Mouse (Mus musculus) cerebellum, adult (tissue): ENCODE data around the gene Fmr1nb.
"Not testable (repeated sequence)": the region's sequence is repeated elsewhere in the genome, so short reads cannot be mapped to it uniquely, and the experiment has no call there.

Source experiments
- ATAC-seq: cut with Nextera tagmentation; 2 replicates; pipeline ENCODE4 v1.9.2; 2017; ENCODE audit warnings: mild to moderate bottlenecking, moderate library complexity, mixed read lengths; ENCODE audit not compliant: insufficient number of reproducible peaks, low FRiP score, low TSS enrichment

Gene Fmr1nb

DNA sequence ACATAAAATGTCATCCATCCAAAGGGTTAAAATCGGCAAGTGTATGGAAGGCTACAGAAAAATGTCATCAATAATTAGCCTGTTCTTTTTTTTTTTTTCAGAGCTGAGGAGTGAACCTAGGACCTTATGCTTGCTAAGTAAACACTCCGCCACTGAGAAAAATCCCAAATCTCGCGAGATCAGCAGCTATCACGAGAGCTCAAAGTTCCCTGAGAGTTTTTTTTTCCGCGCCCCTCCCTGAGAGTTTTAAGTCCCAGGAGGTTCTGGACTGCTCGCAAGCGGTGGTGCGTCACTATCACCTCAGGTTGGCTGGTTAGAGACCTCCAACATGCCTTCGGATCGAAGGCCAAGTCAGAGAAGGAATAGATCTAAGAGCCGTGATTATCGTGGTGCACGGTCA is at the start of gene Fmr1nb:
Gene Fmr1nb (plus strand): TSS at position 234 of the 400 bp plus-strand sequence.
- ATAC-seq: no peak

DNA sequence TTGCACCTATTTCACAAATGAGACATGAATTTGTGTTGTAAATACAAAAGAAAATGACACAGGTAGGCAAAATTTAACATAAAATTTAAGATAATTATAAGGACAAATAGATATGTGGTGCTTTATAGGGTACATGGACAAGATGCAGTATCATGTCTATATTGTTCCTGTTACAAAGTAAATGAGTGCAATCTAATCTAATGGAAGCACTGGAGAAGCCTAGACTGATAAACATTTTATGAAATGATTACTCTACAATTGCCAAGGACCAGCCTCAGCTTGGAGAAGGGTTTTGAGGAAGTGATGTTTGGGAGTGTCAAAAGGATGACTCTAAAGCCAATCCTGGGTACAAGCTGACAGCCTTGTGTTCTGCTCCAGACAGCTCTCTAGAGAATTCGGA is 24.7 kb upstream of the Fmr1nb start:
- no peak for ATAC-seq

DNA sequence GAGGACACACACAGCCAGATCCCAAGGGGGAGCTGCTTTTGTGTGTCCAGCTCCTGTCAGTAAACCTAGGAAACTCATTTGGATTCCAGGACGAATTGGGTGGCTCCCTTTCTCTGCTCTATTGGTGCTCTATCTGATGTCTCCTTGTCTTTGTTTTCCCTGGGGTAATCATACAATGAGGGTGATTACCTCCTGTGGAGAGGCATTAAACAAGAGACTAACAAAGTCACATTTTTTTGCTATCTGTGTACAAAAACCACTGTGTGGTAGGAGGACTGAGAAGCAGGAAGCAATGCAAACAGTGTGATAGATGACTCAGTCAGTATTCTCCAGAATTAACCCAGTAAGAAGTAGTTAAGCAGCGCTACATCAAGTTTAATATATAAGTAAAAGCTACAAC is 21.6 kb upstream of the Fmr1nb start:
- ATAC-seq: no peak

DNA sequence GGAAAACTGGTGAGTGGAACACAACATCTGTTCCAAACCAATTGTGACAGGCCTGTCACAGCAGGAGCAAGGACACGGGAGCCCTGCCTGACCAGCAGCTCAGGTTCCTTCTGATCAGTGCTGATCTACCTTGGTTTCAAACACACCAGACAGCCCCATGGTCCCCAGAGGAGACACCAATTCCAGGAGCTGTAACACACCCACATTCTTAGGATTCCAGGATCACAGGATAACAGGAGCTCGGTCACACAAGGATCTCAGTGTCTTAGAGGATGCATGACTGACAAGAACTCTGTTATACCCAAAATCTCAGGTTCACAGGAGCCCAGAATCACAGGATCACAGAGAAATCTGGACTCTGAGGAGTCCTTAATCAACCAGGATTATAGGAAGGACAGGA is 58.8 kb downstream of the Fmr1nb start:
- ATAC-seq: not testable (repeated sequence)

DNA sequence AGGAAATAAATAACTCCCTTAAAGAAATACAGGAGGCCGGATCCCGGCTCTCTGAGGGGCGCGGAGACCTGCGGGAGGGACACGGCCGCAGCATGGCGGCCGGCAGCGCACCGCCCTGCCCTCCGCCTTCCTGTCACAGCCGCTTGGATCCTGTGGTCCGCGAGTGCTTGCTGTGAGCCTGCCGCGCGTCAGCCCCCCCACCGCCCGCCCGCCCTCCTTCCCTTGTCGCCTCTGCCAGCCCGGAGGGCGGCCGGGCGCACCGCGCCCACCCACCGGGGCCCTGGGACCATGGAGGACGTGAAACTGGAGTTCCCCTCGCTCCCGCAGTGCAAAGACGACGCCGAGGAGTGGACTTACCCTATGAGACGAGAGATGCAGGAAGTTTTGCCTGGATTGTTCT is 59.4 kb downstream of the Fmr1nb start, which contains the start of gene Gm14698:
Gene Gm14698 (plus strand): TSS at position 35 of the 400 bp plus-strand sequence.
- ATAC-seq: not testable (repeated sequence)

DNA sequence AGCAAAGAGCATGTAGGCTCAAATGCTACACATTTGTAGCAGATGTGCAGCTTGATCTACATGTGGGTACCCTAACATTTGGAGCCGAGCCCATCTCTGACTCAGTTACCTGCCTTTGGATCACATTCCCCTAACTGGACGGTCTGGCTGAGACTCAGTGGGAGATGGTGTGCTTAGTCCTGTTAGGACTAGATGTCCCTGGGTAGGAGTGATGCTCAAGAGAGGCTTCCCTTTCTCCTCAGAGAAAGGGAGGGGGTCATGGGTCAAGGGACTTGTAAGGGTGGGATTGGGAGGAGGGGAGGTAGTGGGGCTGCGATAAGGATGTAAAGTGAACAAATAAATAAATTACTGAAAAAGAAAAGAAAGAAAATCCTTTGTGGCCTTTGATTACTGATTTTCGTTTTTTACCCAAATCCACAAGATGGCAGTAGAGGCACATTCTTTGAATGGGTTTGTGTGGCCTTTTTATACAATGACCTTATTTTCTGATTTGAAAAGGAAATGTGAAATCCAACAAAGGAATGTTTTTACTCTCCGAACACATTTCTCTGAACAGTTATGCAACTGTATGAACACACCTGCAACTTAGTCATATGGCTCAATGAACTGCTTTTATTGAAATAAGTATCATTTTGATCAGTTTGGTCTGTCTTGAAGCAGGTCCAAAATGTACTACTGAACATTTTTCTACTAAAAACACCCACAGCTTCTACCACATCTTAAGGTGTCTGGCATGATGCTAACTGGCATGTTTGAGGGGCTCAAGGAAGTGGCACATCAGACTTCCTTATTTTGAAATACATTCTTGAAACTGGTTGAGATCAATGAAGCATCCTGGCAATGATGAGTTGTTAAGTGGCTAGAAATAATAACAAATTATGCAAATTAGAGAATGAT is 78.2 kb downstream of the Fmr1nb start:
- ATAC-seq: no peak; the same call in 1 of the 2 replicates
